In the genomic region with DNA sequence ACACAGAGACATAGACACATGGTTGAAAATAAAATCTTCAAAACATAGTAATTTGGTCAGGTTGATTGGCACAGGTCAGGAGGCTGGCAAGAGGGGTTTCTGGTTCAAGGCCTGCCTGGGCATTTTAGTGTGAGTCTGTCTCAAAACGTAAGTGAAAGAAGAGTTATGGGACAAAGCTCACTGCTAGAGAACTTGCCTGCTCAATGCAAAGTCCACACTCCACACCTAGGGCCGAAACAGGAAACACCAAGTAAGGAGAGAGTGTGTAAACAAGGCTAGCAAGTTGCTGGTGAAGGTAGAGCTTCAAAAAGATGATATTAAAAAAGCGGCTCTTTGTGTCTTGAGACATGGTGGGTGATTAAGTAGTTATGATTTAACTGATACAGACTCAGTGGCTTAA, we compare ENCODE assay signal across 17 mouse cellular contexts.
"Had no signal": no experiment of that assay in that cellular context is flagged by ENCODE, and none has a peak within 500 bp of the region (broad histone marks: within the 10 kb centered on the region; RNA-seq: fewer than 3 reads in every experiment).

No protein-coding gene starts in this region.

- H3K9me3 ChIP-seq: lung, embryonic 15.5 days; midbrain, embryonic 13.5 days; midbrain, embryonic 15.5 days had no signal

- DNase-seq: liver, postnatal 0 days; lung, adult 2 months; lung, postnatal 14 days; lung, postnatal 36 days; right cerebral cortex, postnatal 14 days; spleen, adult 18-20 months; thymus, adult 18-20 months; thymus, postnatal 14 days; thymus, postnatal 36 days had no signal

- H3K9ac ChIP-seq: liver, postnatal 0 days; lung, embryonic 15.5 days; midbrain, embryonic 13.5 days; midbrain, embryonic 15.5 days; neural tube, embryonic 12.5 days had no signal

- H3K4me1 ChIP-seq: megakaryocyte, embryonic 14.5 days had no signal

- H3K27ac ChIP-seq: lung, embryonic 15.5 days; macrophage; midbrain, embryonic 13.5 days; midbrain, embryonic 15.5 days; neural tube, embryonic 12.5 days had no signal

- H3K4me3 ChIP-seq: lung, embryonic 15.5 days; megakaryocyte, embryonic 14.5 days; midbrain, embryonic 13.5 days; midbrain, embryonic 15.5 days; neural tube, embryonic 12.5 days had no signal

- H3K36me3 ChIP-seq: lung, embryonic 15.5 days; midbrain, embryonic 13.5 days; midbrain, embryonic 15.5 days had no signal

- ATAC-seq: liver, postnatal 0 days; lung, postnatal 0 days; midbrain, embryonic 13.5 days; midbrain, embryonic 15.5 days had no signal

- H3K27me3 ChIP-seq: lung, embryonic 15.5 days; megakaryocyte, embryonic 14.5 days; midbrain, embryonic 15.5 days; neural tube, embryonic 12.5 days had no signal

- H3K4me2 ChIP-seq: lung, embryonic 15.5 days; midbrain, embryonic 11.5 days; midbrain, embryonic 13.5 days; midbrain, embryonic 15.5 days; neural tube, embryonic 12.5 days had no signal
